Mouse (Mus musculus) kidney, postnatal 36 days (tissue): ENCODE measurements around the gene Plcb1.

Experiments used
- DNase-seq, 2 experiments: peaks; one replicate each; pipeline ENCODE4 v3.0.0; 2021 to 2022; ENCODE audit warnings: mixed read lengths in 2 of 2

Gene Plcb1

DNA sequence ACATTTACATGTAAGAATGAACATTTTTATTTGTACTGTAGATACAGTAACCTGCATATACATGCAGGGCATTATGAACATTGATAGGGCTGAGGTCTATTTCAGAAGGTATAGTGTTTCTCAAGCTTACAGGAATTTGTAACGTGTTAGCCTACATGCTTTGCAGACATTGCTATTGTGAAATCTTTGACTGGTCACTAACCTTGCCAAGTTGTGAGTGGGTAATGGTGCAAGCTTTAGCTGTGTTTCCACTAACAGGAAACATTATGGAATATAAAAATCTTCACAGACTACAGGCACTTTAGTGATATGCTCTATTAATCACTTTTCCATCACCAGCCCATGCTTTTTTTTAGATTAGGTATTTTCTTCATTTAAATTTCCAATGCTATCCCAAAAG, 289.5 kb downstream of the Plcb1 start:
- DNase-seq: no peak

DNA sequence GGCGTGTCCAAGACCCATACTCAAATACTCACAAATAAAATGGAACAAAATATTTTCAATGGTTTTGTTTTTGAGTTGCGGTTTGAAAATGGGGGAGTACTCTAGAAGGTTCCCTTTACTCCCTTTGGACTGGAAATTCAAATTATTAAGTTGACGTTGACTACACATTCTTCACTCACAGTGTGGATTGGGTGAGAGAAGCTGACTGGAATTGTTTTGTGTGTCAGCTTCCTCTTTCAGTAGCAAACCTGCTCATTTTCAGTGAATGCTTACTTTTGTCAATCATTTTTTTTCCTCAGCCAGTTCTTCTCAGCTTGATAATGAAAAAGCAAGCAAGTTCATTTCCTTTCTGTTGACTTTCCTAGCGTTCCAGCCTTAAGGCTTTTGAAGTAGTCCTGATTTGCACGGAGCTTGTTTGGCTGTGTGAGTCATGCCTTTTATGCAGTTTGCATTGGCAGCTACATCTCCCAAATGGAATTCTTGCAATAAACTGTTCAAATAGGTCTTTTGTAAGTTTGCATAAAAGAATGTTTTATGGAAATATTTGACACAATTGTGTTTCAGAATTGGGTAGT, 306.8 kb downstream of the Plcb1 start:
- DNase-seq: no peak

DNA sequence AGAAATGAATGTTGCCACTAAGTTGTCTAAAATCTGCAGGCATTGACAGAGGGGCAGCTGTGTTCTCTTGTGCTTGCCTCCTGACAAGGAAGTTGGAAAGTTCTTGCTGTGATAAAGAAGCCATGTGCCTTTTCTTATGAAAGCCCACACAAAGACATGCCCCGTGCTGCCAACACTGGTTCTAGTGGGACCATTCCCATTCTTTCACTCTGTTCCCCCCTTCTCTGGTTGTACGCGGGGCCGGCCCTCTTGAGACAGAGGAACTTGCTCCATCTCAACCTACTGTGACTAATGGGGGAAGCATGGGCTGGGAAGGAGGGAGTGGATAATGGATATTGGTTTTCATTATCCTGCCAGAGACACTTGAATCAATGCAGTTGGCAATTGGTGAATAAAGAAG, 315.4 kb downstream of the Plcb1 start:
- no peak for DNase-seq

DNA sequence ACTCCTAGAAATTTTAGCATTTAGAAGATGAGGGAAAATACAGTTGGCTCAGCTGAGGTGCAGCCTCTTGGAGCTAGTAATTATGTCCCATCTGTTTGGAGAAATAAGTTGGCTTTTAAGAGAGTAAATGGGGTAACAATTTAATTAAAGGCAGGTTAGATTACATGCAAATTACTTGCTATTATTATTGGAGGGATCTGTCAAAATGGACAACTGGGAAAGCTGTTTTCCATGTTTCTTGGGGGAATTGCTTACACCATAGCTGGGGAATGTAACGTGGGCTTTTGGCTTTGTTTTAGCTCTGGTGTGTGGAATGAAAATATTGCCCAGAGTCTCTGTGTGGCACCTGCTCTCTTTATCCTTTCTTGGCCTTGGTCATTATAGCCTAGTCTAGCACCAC, 316.1 kb downstream of the Plcb1 start:
- no peak for DNase-seq

DNA sequence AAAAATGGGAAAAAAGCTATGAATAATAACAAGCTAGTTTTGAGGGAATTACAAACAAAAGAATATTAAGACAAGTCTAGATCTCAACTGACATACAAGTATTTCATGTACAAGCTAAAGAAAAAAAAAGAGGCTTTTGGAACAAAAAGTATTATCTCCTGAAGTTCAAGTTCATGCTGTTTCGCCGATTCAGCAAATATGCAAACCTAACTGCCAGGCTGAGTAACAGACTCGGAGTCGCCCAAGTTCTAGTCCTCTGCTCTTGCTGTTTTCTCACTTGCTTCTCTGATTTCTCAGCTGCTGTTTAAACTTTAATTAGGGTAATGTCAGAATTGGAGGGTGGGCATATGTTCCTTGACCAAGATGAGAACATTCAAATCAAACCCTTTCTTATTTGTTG, 320.8 kb downstream of the Plcb1 start:
- DNase-seq: no peak

DNA sequence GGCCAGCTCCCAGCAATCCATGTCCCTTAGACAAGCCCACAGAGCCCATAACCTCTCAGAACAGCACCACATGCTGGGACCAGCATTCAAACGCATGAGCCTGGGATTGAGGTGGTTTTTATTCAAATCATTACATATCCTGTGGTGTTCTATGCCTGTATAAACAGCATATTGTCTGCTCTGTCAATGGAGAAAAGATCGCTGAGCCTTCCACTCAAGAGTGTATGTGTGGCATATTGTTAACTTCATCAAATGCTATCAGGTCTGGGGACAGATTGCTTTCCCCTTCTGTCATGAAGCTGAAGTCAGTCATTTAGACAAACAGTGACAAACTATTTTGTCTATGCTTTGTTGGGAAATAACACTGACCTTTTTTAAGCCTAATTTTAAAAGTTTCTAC, 322.7 kb downstream of the Plcb1 start:
- no peak for DNase-seq

DNA sequence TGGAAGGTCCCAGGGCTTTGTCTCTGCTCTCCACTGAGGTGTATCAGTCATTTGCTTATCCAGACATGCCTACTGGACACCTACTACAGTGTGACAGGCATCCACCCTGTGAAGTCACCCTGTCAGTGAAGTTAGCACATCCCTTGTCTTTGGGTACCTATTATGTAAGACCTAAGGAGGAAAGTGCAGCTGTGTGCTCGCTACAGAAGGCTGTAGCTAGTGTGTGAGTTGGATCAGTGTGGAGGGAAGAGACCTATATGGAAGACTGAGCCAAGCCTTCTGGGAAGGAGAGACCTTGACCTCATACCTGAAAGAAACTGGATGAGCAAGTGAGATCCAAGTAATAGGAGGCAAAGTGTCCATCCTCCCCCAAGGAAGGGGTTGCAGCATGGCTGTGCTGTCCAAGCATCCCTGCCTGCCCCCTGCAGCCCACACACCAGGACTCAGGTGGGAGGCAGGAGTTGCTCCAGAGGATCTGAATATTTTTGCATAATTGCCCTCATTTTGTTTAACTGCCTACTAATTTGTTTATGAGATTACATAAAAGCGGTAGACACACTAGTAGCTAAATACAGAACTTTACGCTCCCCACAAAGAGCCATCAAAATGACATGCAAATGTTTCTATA, 328.7 kb downstream of the Plcb1 start:
- DNase-seq: no peak

DNA sequence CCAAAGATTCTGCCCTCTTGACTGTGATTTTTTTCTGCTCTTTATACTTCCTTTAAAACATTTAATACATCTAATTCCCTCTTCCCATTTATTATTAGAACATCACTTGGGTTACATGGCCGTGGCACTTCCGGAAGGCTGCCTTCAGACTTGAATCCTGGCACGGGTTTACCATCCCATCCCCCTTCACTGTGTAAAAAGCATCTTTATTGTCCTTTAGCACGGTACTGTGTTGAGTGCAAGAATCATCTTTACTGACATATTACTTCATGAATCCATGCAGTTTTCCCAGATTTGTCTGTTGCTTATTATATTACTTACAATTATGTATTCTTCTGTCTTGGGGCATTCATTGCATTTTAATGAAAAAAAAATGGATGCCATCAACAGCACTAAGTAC, 337.2 kb downstream of the Plcb1 start:
- DNase-seq: no peak

DNA sequence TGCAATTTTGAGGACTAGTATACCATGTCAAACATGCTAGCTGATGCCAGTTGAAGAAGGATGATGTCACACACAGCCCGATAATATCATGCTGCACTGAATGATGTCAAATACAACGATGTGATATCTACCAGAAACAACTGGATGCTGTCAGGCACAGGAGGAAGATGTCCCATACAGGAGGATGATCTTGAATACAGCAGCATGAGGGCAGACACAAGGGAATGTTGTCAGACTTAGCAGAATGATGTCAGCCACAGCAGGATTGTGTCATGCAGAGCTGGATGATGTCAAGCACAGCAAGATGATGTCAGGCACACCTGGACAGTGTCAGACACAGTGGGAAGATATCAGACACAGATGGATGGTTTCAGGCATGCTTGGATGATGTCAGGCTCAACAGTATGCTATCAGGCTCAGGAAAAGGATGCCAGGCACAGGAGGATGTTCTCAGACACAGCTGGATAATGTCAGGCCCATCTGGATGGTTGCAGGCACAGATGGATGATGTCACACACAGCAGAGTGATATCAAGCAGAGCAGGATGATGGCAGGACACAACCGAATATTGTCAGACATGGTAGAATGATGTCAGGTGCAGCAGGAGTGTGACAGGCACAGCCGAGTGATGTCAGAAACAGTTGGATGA, 338.0 kb downstream of the Plcb1 start:
- no peak for DNase-seq

DNA sequence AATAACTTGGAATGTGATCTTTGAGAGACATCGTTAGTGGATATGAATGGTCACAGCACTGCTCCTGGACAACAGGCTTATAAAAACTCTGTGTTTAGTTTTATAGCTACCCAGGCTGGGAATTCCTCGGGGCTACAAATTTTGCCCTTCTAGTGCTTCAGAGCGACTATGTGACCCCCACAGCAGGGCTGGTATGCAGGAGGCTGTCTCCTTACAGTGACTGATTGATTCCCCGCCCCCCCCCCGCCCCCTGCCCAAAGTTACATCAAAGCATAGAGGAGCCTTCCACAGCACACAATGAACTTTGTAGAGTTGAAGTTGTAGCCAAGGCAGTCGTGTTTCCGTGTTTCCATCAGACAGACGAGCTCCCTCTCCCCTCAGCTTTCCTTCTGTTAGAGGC, 354.7 kb downstream of the Plcb1 start:
- DNase-seq: no peak

DNA sequence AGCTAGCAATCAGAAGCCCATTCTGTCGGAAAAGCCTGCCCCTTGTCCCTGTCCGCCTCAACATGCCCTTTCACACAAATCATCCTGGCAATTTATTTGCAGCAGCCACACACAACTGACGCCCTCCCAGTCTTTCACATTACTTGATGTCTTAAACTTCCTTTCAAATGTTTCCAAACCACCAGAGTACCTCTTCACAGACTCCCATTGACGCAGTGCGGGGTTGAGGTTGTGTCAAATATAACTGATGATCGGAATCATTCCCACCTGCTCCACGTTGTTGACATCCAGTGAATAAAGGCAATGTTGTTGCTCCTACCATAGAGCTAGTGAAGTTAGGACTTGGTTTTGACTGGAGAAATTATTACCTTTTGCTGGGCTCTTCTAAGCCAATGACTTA, 366.4 kb downstream of the Plcb1 start:
- DNase-seq: no peak

DNA sequence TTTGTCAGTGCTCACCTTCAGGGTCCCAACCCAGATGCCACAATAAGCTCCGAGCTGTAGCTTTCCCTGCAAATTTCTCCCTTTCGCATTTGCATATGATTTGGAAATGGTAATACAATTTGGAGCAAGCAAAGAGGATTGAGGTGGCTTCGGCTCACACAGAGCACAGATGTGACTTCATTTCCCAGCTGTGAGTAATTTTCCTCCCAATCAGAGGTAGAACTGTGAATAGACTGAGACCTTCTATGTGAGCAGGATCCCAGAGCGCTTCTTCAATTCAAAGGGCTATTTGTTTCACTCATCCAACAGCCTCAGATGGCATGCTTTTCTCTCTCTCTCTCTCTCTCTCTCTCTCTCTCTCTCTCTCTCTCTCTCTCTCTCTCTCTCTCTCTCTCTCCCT, 367.4 kb downstream of the Plcb1 start:
- no peak for DNase-seq

DNA sequence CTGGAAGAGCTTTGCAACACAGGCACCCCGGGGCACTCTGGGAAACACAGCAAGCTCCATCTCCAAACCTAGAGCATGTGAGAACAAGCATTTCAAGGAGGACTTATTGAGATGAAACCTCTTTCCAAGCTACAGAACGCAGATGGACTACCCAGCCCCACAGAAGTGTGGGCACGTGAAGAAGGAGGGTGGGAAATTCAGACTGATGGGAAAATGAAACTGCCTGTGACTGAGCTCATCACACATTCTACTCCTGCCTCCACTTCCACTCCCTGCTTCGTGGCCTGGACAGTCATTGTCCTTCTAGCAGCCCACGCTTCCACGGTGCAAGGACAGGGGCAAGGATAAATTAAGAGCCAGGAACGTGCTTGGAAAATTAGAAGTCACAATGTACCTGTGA, 370.2 kb downstream of the Plcb1 start:
- no peak for DNase-seq

DNA sequence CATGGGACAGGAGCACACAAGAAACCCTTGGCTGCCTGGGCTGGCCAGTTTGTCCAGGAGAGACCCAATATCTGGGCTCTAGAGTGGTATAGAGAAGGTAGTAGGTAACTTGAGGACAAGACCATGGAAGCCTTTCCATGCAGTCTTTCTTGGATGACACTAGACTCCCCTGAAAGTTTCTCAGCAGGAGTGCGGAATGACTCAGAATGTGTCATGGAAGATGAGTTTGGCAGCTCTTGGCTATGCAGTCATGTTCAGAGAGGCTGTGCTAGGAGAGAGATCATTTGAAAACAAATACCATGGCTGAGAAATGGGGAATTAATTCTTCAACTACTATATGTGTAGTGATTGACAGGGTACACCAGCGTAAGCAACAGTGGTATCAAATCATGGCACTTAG, 372.1 kb downstream of the Plcb1 start:
- no peak for DNase-seq

DNA sequence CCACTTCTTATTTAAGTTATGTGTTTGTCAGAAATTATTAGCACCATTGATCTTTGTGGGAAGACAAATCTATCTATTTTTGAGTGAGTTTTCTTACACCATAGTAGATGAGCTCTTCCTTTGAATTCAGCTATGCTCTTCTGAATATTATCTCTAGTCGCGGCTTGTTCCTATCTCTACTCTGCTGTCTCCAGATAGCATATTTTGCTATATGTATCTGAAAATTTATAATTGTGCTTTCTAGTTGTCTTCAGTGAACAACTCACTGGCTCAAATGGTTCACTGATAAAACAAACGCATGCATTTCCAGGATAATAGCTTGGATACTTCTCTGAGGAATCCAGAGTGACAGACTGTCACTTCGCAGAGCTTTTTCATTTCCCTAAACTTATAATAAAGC, 375.8 kb downstream of the Plcb1 start:
- DNase-seq: no peak

DNA sequence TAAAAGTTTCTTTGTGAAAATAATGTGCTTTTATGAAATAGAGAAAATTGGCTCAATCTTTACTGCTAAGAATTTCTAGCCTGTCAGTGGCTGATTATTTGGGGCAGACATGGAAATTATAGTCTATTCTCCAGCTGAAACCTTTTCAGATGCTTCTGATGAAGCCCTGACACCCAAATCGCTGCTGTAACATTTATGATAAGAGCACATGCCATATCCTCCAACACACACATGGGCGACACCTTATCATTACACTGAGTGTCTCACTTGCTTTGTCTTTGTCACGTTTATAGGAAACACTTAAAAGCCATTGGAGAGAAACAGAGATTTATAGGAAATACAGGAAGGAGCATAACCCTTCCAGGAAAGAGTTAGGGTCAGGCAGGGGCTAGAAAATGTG, 379.6 kb downstream of the Plcb1 start:
- no peak for DNase-seq

DNA sequence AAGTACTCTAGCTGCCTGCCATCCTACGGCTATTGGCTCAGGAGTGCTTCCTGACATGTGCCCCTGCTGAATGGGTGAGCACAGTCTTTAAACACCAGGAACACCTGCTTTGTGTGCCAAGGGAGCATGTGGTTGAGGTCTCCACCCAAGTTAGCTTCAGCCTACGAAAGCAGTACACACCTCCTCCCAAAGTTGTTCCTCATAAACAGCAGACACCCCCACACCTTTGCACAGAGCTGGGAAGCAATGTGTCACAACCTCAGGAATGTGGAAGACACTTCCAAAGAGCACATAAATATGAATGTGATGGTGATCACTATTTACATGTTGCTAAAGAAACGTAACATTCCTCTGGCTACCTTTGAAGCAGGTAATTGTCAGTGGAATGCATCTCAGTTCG, 389.7 kb downstream of the Plcb1 start:
- no peak for DNase-seq

DNA sequence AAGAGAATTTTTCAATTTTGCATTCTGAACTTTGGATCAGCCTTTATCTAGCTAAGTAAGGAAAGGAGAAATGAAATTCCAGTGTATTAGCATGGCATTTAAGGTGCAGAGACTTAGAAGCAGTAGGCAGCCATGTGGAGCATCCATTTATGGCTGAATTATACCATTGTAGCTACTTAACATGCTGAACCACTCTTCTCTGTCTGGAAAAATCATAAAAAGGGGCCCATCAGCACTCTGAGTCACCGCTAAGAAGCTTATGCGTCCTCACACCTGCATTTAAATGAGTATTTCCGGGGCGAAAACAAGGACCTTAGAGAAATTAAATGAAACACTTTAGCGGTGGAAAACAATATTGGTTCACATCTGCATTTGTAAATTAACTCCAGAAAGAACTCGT, 401.8 kb downstream of the Plcb1 start:
- DNase-seq: peak in 1 of 2 experiments; percentile 4

DNA sequence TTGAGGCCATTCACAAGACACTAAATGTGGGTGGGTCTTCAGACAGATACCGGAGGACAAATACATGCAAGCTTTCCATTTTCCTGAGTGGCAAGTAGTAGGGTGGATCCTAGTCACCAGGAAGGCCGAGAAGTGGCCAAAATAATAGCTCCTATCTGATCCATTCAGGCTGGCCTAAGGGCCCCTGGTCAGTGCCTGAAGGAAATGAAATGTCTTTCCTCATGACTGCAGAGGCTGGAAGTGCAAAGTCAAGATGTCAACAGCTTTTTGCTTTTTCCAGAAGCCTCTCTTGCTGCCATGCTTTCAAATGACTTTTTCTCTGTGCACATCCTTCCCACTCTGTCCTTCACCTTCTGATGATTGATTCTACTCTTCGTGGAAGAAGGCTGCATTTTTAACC, 415.0 kb downstream of the Plcb1 start:
- no peak for DNase-seq

DNA sequence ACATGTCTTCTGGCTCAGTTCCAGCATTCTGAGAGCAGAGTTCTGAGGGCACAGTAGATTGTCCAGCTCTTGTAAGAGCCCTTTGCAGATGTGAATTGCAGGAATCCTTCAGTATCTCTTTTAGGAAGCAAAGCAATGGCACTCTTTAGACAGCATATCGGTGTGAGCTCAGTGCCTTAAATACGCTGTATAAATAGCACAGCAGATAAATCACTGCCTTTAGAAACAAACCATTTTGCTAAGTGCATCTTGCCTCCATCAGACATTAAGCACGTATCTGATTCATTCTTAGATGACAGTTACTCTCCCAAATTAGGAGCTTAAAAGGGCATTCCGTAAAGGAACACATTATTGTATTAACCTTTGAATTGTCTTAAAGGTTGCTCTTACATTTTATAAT, 416.5 kb downstream of the Plcb1 start:
- peak in 1 of 2 experiments; percentile 20 for DNase-seq

DNA sequence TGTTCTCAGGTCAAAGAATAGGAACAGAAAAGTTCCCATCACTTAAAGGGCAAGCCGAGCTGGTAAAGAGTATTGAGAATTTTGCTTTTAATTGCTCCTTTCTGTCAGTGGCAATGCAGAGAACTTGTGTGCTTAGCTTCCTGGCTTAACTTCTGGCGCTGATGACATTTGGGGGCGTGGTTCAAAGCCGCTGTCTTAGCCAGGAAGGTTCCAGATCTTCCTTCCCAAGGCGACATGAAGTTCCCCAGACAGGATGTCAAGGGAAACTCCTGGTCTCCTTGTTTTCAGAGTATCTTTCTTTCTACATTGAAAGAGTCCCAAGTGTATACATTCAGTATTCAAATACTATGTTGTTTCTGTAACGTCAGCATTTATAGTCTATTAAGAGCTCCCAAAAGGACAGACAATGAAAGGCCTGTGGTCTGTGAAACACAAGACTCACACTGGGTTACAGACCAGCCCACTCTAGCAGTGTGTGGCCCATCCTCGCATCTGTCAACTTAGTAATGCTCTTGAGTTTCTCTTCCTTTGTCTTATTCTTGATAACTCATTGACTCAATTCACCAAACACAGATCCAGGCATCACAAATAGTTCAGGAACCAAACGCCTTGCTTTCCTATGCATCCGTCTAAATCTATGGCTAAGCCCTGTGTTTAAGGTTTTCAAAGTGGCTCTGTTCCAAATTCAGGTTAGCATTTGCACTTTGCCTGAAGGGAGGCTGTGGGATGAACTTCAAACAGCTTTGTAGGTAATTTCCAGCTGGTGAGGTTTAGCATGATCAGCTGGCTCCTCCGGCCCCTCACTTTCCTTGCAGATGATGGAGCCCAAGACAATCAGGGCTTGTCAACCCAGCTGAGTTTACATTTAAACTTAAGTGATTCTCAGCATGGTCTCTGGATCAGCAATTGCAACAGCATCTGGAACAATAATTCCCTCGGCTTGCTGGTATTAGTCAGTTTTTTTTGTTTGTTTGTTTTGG, 418.6 kb downstream of the Plcb1 start:
- peak in 1 of 2 experiments; percentile 26 for DNase-seq

DNA sequence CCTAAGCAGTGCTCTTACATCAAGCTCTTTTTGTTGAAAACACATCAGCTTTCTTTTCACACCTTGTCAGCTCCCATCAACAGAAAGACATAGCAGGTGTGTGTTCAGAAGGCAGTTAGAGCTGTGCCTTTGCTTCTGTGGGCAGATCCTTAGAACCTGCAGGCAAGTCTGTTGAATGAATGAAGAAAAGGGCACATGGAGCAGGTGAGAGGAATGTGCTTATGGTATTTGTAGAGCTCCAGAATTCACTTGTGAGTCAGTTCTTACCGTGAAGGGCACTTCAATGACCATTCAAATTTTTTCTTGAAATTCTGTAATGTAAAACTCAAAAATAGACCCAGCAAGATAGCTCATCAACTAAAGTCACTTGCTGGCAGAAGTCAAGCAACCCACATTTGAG, 423.0 kb downstream of the Plcb1 start:
- no peak for DNase-seq

DNA sequence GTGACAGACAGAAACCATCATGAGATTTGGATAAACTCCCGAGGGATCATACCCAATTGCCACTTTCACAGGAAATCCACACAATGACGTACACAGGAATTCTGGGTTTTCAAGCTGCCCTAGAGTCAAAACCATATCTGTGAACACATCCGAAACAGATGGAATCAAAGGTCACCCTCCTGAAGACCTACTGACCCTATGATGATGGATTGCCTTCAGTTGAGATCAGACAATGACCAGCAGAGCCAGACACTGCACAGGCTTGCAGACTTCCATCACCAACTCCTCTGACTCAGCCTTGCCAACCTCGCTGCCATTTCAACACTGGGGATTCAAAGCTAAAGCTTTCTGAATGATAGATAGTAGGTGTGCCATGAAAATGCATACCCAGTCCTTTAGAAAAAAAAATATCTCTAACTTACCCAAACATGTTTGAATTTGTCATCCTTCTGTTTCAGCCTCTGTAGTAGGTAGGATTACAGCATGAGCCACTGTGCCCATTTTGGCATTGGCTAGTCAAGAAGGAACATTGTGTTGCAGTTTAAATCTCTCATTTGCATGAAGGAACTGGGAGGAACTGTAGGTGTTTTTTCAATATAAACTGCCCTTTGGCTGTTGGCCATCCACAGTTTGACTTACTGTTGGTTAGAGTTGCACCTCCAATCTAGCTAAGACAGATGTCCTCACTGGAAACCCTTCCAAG, 429.0 kb downstream of the Plcb1 start:
- no peak for DNase-seq
